Mouse (Mus musculus) CD4-positive, CD25-positive, alpha-beta regulatory T cell, adult 9 weeks (primary cell): Measurements from ENCODE around the gene Cyp2d9. TPM values are rescaled to one million over a fixed set of nuclear protein-coding genes. Genes with fewer than 3 reads are reported as not detected.

Experiments used
- polyA plus RNA-seq: library from polyadenylated mRNA; unstranded; fragments of 100-300 nt; shearing (Covaris generic); gene quantifications from one replicate; pipeline ENCODE4 v1.2.1, GENCODE M21; 2017

Cyp2d9 gene
- polyA plus RNA-seq, result not detected

DNA sequence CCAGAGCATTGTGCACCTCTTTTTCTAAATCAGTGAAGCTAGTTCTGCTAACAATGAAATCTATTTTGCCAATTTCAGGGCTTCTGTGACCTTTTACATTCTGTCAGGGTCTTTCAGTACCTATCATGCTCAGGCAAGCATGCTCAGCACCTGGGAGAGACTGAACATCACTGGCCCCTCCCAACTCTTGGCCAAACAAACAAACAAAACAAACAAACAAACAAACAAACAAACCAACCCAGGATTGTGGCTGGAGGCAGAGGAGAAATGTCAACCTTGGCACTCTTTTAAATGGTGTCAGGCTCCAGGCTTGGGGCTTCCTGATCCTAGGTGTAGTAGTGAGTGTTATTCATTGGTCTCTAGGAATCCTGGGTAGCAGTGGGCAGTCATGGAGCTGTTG, at the start of gene Cyp2d9:
Gene Cyp2d9 (plus strand): TSS at position 301 of the 400 bp plus-strand sequence.

DNA sequence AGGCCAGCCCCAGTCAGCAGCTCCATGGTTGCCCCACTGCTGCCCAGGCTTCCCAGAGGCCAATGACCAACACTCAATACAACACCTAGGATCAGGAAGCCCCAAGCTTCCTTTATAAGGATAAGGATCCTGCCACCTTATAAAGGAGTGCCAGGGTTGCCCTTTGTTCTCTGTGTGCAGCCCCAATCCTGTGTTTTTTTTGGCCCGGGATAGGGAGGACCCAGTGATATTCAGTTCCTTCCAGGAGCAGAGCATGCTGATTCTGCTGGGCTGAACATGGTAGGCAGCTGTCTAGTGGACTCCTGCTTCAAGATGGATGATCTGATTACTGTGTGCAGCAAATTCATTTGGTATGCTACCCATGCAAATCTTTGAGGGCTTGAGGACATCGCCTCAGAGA, 39.3 kb upstream of the Cyp2d9 start, which contains the start of gene Cyp2d11:
Gene Cyp2d11 (minus strand): TSS at position 101 of the 400 bp plus-strand sequence.

DNA sequence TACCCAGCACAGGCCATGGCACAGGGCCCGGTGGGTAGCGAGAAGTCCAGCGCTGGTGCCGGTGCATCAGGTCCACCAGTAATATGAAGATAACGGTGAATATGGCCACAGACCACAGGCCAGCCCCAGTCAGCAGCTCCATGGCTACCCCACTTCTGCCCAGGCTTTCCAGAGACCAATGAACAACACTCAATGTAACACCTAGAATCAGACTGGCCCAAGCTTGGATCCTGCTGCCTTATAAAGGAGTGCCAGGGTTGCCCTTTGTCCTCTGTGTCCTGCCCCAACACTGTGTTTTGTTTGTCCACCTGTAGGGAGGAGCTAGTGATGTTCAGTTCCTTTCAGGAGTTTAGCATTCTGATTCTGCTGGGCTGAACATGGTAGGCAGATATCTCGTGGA, 26.3 kb upstream of the Cyp2d9 start, which contains the start of gene Cyp2d10:
Gene Cyp2d10 (minus strand): TSS at position 215 of the 400 bp plus-strand sequence.

Other genes with a start within 250 kb of the Cyp2d9 start
- gene Shisa8, start 220.6 kb upstream of the Cyp2d9 start, polyA plus RNA-seq, result not detected
- gene Tnfrsf13c, start 209.1 kb upstream of the Cyp2d9 start, polyA plus RNA-seq, result 2.0 TPM
- 7.9 TPM for gene Cenpm, start 188.7 kb upstream of the Cyp2d9 start, polyA plus RNA-seq
- gene 1500009C09Rik, start 181.0 kb upstream of the Cyp2d9 start, polyA plus RNA-seq, result not detected
- gene Sept3, start 158.5 kb upstream of the Cyp2d9 start, polyA plus RNA-seq, result not detected
- not detected for gene Wbp2nl, start 134.5 kb upstream of the Cyp2d9 start, polyA plus RNA-seq
- 68.6 TPM for gene Naga, start 94.5 kb upstream of the Cyp2d9 start, polyA plus RNA-seq
- 5.3 TPM for gene Pheta2, start 94.5 kb upstream of the Cyp2d9 start, polyA plus RNA-seq
- 241 TPM for gene Smdt1, start 94.5 kb upstream of the Cyp2d9 start, polyA plus RNA-seq
- 364 TPM for gene Ndufa6, start 79.1 kb upstream of the Cyp2d9 start, polyA plus RNA-seq
- gene Cyp2d22, start 53.2 kb upstream of the Cyp2d9 start, polyA plus RNA-seq, result 10.7 TPM
- gene Cyp2d11, start 39.4 kb upstream of the Cyp2d9 start, polyA plus RNA-seq, result not detected
- not detected for gene Cyp2d10, start 26.2 kb upstream of the Cyp2d9 start, polyA plus RNA-seq
- not detected for gene Cyp2d12, start 121.6 kb downstream of the Cyp2d9 start, polyA plus RNA-seq
- gene Cyp2d34, start 187.5 kb downstream of the Cyp2d9 start, polyA plus RNA-seq, result not detected